Mouse (Mus musculus): ENCODE measurements around the gene Prtg. TPM values are rescaled to one million over a fixed set of nuclear protein-coding genes. Genes with fewer than 3 reads are reported as not detected.
A peak's percentile ranks its signal among the peaks of the same experiment; 100 is the strongest.

The Prtg gene
- polyA plus RNA-seq, 1 experiment from 2014 or later = 0.17 TPM

DNA sequence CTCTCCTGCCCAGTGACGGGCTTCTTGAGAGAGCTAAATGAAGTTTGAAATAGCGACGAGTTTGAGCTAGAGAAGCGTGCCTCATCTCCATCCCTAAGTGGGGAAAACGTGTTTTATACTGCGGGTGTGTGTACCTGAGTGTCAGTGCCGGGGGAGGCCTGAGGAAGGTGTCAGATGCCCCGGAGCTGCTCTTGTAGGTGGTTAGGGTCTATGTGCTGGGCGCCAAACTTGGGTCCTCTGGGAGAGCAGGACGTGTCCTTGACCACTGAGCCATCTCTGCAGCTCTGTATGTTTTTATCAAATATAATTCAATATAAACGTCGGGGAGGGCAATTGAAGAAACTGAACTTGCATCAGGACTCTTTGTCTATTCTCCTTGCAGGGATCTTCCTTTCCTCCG, 137.6 kb downstream of the Prtg start:
- Histone ChIP-seq H3K4me2 (replicated peaks; ENCODE audit: low read depth) (no peak overlapping the region), H3K27me3 (replicated peaks; ENCODE audit: control insufficient read depth, insufficient read depth, low read length) (no peaks in the 10 kb centered on the region), H3K36me3 (ENCODE audit: control insufficient read depth, insufficient read depth) (no peaks in the 10 kb centered on the region; the same call in 1 of the 2 replicates), H3K9ac (ENCODE audit: low read depth, low read length) (no peak overlapping the region), H3K4me1 (replicated peaks; ENCODE audit: control insufficient read depth, insufficient read depth, low read length) (no peaks in the 10 kb centered on the region), H3K4me3 (ENCODE audit: low read depth, low read length) (no peak overlapping the region), H3K27ac (ENCODE audit: low read depth, low read length) (no peak overlapping the region), H3K9me3 (ENCODE audit: control insufficient read depth) (0 out of 2 replicates have a peak, but pooled peaks cover 3% of the 10 kb centered on the region)
- no peak for ATAC-seq
- no peak for TF ChIP-seq CTCF (IDR thresholded peaks at IDR 0.05; ENCODE audit: low read depth)
- 89% methylated on average over 13 of the region's 13 CpGs for WGBS

DNA sequence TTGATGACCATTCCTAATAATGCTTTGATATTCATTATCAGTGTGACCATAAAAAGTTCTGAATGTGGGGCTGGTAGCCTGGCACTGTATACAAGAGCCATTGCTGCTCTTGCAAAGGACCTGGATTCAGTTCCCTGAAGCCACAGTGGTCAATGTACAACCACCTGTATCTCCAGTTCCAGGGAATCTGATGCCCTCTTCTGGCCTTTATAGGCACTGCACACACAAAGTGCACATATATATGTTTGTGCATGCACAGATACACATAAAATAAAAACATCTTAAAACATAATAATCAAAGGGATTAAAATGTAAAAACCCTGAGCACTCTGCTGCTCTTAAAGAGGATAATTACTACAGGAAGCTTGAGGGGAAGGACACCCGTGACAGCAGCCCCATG, 140.3 kb downstream of the Prtg start:
- H3K9ac ChIP-seq (ENCODE audit: low read depth, low read length) = no peak overlapping the region
- H3K4me1 ChIP-seq (replicated peaks; ENCODE audit: control insufficient read depth, insufficient read depth, low read length) = no peaks in the 10 kb centered on the region
- H3K4me3 ChIP-seq (ENCODE audit: low read depth, low read length) = no peak overlapping the region
- H3K36me3 ChIP-seq (ENCODE audit: control insufficient read depth, insufficient read depth) = no peaks in the 10 kb centered on the region; the same call in 1 of the 2 replicates
- no peak overlapping the region for H3K4me2 ChIP-seq (replicated peaks; ENCODE audit: low read depth)
- no peaks in the 10 kb centered on the region for H3K27me3 ChIP-seq (replicated peaks; ENCODE audit: control insufficient read depth, insufficient read depth, low read length)
- 0 out of 2 replicates have a peak, but pooled peaks have one; percentile 11 for TF ChIP-seq CTCF (IDR thresholded peaks at IDR 0.05; ENCODE audit: low read depth)
- no peak overlapping the region for H3K27ac ChIP-seq (ENCODE audit: low read depth, low read length)
- ATAC-seq = no peak
- 0 out of 2 replicates have a peak, but pooled peaks cover 3% of the 10 kb centered on the region for H3K9me3 ChIP-seq (ENCODE audit: control insufficient read depth)
- WGBS = 92% methylated on average over 1 of the region's 1 CpGs

DNA sequence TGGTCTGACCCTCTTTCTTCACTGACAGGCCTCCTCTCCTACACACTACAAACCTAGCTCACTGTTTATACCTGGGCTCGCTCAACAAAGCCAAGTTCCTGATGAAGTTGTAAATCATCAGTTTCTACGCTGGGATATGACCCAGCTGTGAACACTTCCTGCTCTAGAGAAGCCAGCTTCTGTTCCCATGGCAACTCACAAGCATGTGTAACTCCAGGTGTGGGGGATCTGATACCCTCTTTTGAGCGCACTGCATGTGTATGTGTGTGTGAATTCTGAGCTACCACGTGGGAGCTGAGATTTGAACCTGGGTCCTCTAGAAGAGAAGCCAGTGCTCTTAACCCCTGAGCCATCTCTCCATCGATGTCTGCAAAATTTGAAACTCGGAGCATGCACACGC, 142.9 kb downstream of the Prtg start:
- no peaks in the 10 kb centered on the region; the same call in 1 of the 2 replicates for H3K36me3 ChIP-seq (ENCODE audit: control insufficient read depth, insufficient read depth)
- no peak overlapping the region for H3K27ac ChIP-seq (ENCODE audit: low read depth, low read length)
- WGBS = 63% methylated on average over 7 of the region's 7 CpGs
- H3K9ac ChIP-seq (ENCODE audit: low read depth, low read length) = no peak overlapping the region
- H3K4me3 ChIP-seq (ENCODE audit: low read depth, low read length) = no peak overlapping the region
- no peak overlapping the region for H3K4me2 ChIP-seq (replicated peaks; ENCODE audit: low read depth)
- H3K4me1 ChIP-seq (replicated peaks; ENCODE audit: control insufficient read depth, insufficient read depth, low read length) = no peaks in the 10 kb centered on the region
- TF ChIP-seq CTCF (IDR thresholded peaks at IDR 0.05; ENCODE audit: low read depth) = no peak
- no peak for ATAC-seq
- no peaks in the 10 kb centered on the region for H3K27me3 ChIP-seq (replicated peaks; ENCODE audit: control insufficient read depth, insufficient read depth, low read length)
- 0 out of 2 replicates have a peak, but pooled peaks cover 3% of the 10 kb centered on the region for H3K9me3 ChIP-seq (ENCODE audit: control insufficient read depth)

DNA sequence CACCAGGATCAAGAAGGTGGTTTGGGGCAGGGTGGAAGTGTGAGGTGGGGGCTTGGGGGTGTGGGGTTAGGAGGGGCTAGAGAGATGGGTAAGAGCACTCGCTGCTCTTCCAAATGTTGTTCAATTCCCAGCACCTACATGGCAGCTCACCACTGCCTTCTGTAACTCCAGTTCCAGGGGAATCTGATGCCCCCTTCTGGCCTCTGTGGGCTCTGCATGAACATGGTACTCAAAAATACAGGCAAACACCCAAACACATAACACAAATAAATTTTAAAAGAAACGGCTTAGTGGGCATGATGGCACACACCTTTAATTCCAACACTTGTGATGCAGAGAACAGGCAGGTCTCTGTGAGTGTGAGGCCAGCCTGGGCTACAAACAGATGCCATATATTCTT, 148.1 kb downstream of the Prtg start:
- 50% methylated on average over 2 of the region's 2 CpGs for WGBS
- TF ChIP-seq CTCF (IDR thresholded peaks at IDR 0.05; ENCODE audit: low read depth) = peak; percentile 62
- Histone ChIP-seq H3K4me1 (replicated peaks; ENCODE audit: control insufficient read depth, insufficient read depth, low read length) (no peaks in the 10 kb centered on the region), H3K27me3 (replicated peaks; ENCODE audit: control insufficient read depth, insufficient read depth, low read length) (no peaks in the 10 kb centered on the region), H3K27ac (ENCODE audit: low read depth, low read length) (no peak overlapping the region), H3K9me3 (ENCODE audit: control insufficient read depth) (no peaks in the 10 kb centered on the region), H3K4me2 (replicated peaks; ENCODE audit: low read depth) (no peak overlapping the region), H3K36me3 (ENCODE audit: control insufficient read depth, insufficient read depth) (no peaks in the 10 kb centered on the region), H3K9ac (ENCODE audit: low read depth, low read length) (no peak overlapping the region), H3K4me3 (ENCODE audit: low read depth, low read length) (no peak overlapping the region)
- ATAC-seq = no peak

DNA sequence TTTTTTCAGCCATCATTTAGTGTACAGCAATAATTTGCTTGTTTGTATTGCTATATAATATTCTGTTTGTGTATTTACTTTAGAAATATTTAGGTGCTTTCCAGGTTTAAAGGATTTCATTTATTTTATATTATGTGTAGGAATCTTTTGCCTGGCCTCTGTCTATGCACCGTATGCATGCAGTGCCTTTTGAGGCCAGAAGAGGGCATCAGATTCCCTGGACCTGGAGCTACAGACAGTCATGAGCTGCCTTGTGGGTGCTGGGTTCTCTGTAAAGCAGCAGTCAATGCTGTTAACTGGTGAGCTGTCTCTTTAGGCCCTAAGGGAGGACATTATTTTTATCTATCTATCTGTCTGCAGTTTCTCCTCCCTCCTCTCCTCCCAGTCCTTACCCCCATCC, 148.9 kb downstream of the Prtg start:
- no peak for ATAC-seq
- 16% methylated on average over 1 of the region's 1 CpGs for WGBS
- H3K36me3 ChIP-seq (ENCODE audit: control insufficient read depth, insufficient read depth) = no peaks in the 10 kb centered on the region
- H3K4me1 ChIP-seq (replicated peaks; ENCODE audit: control insufficient read depth, insufficient read depth, low read length) = no peaks in the 10 kb centered on the region
- no peaks in the 10 kb centered on the region for H3K27me3 ChIP-seq (replicated peaks; ENCODE audit: control insufficient read depth, insufficient read depth, low read length)
- H3K9ac ChIP-seq (ENCODE audit: low read depth, low read length) = no peak overlapping the region
- H3K4me2 ChIP-seq (replicated peaks; ENCODE audit: low read depth) = no peak overlapping the region
- TF ChIP-seq CTCF (IDR thresholded peaks at IDR 0.05; ENCODE audit: low read depth) = peak; percentile 78
- H3K9me3 ChIP-seq (ENCODE audit: control insufficient read depth) = no peaks in the 10 kb centered on the region
- H3K4me3 ChIP-seq (ENCODE audit: low read depth, low read length) = no peak overlapping the region
- no peak overlapping the region for H3K27ac ChIP-seq (ENCODE audit: low read depth, low read length)

DNA sequence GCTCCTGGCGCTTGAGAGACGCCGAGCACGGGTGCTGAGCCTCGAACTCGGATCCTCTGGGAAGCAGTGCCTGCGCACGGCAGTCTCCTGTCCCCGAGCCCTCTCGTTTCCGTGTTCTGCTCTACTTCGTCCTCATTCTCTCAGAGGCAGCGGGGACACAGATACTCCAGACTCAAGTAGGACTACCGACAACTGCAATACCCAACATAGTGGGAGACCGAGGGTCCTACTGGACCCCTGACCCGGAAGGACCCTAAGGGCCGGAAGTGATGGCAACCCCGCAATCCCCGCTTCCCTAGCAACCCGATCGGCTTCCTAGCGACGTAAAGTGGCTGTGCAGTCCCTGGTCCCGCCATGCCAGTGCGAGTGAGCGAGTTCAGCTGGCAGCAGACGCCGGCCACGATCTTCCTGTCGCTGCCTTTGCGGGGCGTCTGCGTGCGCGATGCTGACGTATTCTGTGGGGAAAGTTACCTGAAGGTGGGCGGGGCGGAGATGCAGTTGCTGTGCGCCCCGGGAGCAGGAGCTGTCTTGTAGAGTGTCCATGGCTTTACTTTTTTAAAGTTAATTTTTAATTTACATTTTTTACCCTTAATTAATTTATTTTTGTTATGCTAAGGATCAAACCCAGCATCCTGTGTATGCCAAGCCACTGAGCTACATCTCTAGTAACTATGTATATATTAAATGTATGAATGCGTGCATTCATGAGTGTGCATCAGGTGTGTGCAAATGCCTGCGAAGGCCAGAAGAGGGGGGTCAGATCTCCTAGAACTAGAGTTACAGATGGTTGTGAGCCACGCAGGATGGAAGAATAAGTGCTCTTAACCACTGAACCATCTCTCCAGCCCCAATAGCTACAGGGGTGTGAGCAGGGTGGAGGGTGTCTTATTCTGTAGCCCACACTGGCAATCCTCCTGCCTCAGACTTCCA, 152.1 kb downstream of the Prtg start, which contains the start of the genes Dyx1c1 and Gm44503:
Gene Dyx1c1, plus strand, starts transcription at position 265 of the 930 bp plus-strand sequence.
Gene Gm44503, plus strand, starts transcription at position 332 of the 930 bp plus-strand sequence.
- 2% methylated on average over 43 of the region's 43 CpGs for WGBS

More for the DNA sequence above, 152.1 kb downstream of the Prtg start, which contains the start of the genes Dyx1c1 and Gm44503:
- H3K9me3 ChIP-seq (ENCODE audit: control insufficient read depth) = no peaks in the 10 kb centered on the region
- H3K4me2 ChIP-seq (replicated peaks; ENCODE audit: low read depth) = peak within 1 kb of the TSS; percentile 74
- peak within 1 kb of the TSS; percentile 47 for H3K4me3 ChIP-seq (ENCODE audit: low read depth, low read length)
- H3K4me1 ChIP-seq (replicated peaks; ENCODE audit: control insufficient read depth, insufficient read depth, low read length) = no peaks in the 10 kb centered on the region
- TF ChIP-seq CTCF (IDR thresholded peaks at IDR 0.05; ENCODE audit: low read depth) = no peak; the same call in none of the 2 replicates
- no peaks in the 10 kb centered on the region for H3K36me3 ChIP-seq (ENCODE audit: control insufficient read depth, insufficient read depth)
- H3K9ac ChIP-seq (ENCODE audit: low read depth, low read length) = peak within 1 kb of the TSS; percentile 57
- peak; percentile 80 for ATAC-seq
- no peak within 1 kb of the TSS for H3K27ac ChIP-seq (ENCODE audit: low read depth, low read length)
- H3K27me3 ChIP-seq (replicated peaks; ENCODE audit: control insufficient read depth, insufficient read depth, low read length) = no peaks in the 10 kb centered on the region
